Mouse (Mus musculus) splenic B cell, adult 2 months (primary cell): Measurements from ENCODE around the gene Htra1.

ENCODE experiments used
- DNase-seq: peaks from one replicate; pipeline ENCODE4 v3.0.0-alpha.2; 2011; ENCODE audit warnings: low read depth, low spot score
- H3K27me3 ChIP-seq: 2 replicates; pipeline ENCODE4 v1.6.1; 2012; ENCODE audit warnings: mild to moderate bottlenecking, low read length, moderate library complexity, mixed read lengths; ENCODE audit not compliant: control insufficient read depth, poor library complexity, insufficient read depth, severe bottlenecking
- H3K36me3 ChIP-seq: 2 replicates; pipeline ENCODE4 v1.6.1; 2012; ENCODE audit warnings: mild to moderate bottlenecking, low read length, moderate library complexity, mixed read lengths; ENCODE audit not compliant: control insufficient read depth, poor library complexity, insufficient read depth, severe bottlenecking

The Htra1 gene

GRCm38 (mm10) chr7:130966451-130966850 lies 30.5 kb downstream of the Htra1 start:
- no peaks in the 10 kb centered on the region for H3K36me3 ChIP-seq

GRCm38 (mm10) chr7:130966876-130967275 lies 31.0 kb downstream of the Htra1 start:
- Histone ChIP-seq H3K27me3 (no peaks in the 10 kb centered on the region), H3K36me3 (no peaks in the 10 kb centered on the region)
- DNase-seq: no peak

More at GRCm38 (mm10) chr7:130966451-130966850, 30.5 kb downstream of the Htra1 start:
- no peak for DNase-seq
- no peaks in the 10 kb centered on the region for H3K27me3 ChIP-seq

- H3K27me3 ChIP-seq: no peaks in the 10 kb centered on the region
- no peak for DNase-seq
- no peaks in the 10 kb centered on the region for H3K36me3 ChIP-seq
Observed at GRCm38 (mm10) chr7:130967901-130968300, 32.0 kb downstream of the Htra1 start.

- DNase-seq: no peak
- no peaks in the 10 kb centered on the region for H3K27me3 ChIP-seq
- H3K36me3 ChIP-seq: no peaks in the 10 kb centered on the region
Observed at GRCm38 (mm10) chr7:130968537-130968936, 32.6 kb downstream of the Htra1 start.

- Histone ChIP-seq H3K27me3 (no peaks in the 10 kb centered on the region), H3K36me3 (no peaks in the 10 kb centered on the region)
- DNase-seq: no peak
Observed at GRCm38 (mm10) chr7:130969076-130969475, 33.2 kb downstream of the Htra1 start.

- DNase-seq: no peak
- Histone ChIP-seq H3K27me3 (no peaks in the 10 kb centered on the region), H3K36me3 (no peaks in the 10 kb centered on the region)
Observed at GRCm38 (mm10) chr7:130969507-130969906, 33.6 kb downstream of the Htra1 start.

- Histone ChIP-seq H3K36me3 (no peaks in the 10 kb centered on the region), H3K27me3 (no peaks in the 10 kb centered on the region)
- DNase-seq: no peak
Observed at GRCm38 (mm10) chr7:130972767-130973166, 36.9 kb downstream of the Htra1 start.

GRCm38 (mm10) chr7:130976305-130976935 lies 40.5 kb downstream of the Htra1 start:
- H3K36me3 ChIP-seq: no peaks in the 10 kb centered on the region
- DNase-seq: no peak
- no peaks in the 10 kb centered on the region for H3K27me3 ChIP-seq

GRCm38 (mm10) chr7:130977794-130978521 lies 42.0 kb downstream of the Htra1 start:
- no peak for DNase-seq
- no peaks in the 10 kb centered on the region for H3K27me3 ChIP-seq
- no peaks in the 10 kb centered on the region for H3K36me3 ChIP-seq

- Histone ChIP-seq H3K36me3 (no peaks in the 10 kb centered on the region), H3K27me3 (no peaks in the 10 kb centered on the region)
- no peak for DNase-seq
Observed at GRCm38 (mm10) chr7:130978545-130978944, 42.6 kb downstream of the Htra1 start.

GRCm38 (mm10) chr7:130980130-130980529 lies 44.2 kb downstream of the Htra1 start:
- Histone ChIP-seq H3K36me3 (no peaks in the 10 kb centered on the region), H3K27me3 (no peaks in the 10 kb centered on the region)
- no peak for DNase-seq

- no peaks in the 10 kb centered on the region for H3K36me3 ChIP-seq
- no peak for DNase-seq
- no peaks in the 10 kb centered on the region for H3K27me3 ChIP-seq
Observed at GRCm38 (mm10) chr7:130982371-130982770, 46.5 kb downstream of the Htra1 start.

- DNase-seq: no peak
- Histone ChIP-seq H3K27me3 (no peaks in the 10 kb centered on the region), H3K36me3 (no peaks in the 10 kb centered on the region)
Observed at GRCm38 (mm10) chr7:130982881-130983280, 47.0 kb downstream of the Htra1 start.

GRCm38 (mm10) chr7:130984294-130984693 lies 48.4 kb downstream of the Htra1 start:
- H3K36me3 ChIP-seq: no peaks in the 10 kb centered on the region
- DNase-seq: no peak
- H3K27me3 ChIP-seq: no peaks in the 10 kb centered on the region

- DNase-seq: no peak
- H3K27me3 ChIP-seq: no peaks in the 10 kb centered on the region
- no peaks in the 10 kb centered on the region for H3K36me3 ChIP-seq
Observed at GRCm38 (mm10) chr7:130985193-130985592, 49.3 kb downstream of the Htra1 start.
